Mouse (Mus musculus) ES-E14 (cell line): ENCODE measurements around the gene Dach1.

Source experiments
- CHD2 ChIP-seq: IDR thresholded peaks from 2 replicates; pipeline ENCODE4 v1.6.1; 2014; ENCODE audit warnings: mild to moderate bottlenecking, low read depth, low read length, inconsistent platforms
- ZNF384 ChIP-seq: IDR thresholded peaks from 2 replicates; pipeline ENCODE4 v1.6.1; 2012; ENCODE audit warnings: low read depth, low read length, inconsistent platforms

- no peak for TF ChIP-seq ZNF384
- TF ChIP-seq CHD2: no peak
Observed at GRCm38 (mm10) chr14:97975447-97975846, 194.1 kb downstream of the Dach1 start.
